In genomic region chr7:91423784-91424183, GRCm38 (mm10) we compare ENCODE assay signal across 11 mouse cellular contexts.
"Had no signal": no experiment of that assay in that cellular context is flagged by ENCODE, and none has a peak within 500 bp of the region (broad histone marks: within the 10 kb centered on the region; RNA-seq: fewer than 3 reads in every experiment).

No protein-coding gene starts in this region.

- DNase-seq: kidney, postnatal 36 days; lung, embryonic 14.5 days; lung, postnatal 10 days; lung, postnatal 4 days; midbrain, embryonic 14.5 days had no signal

- H3K9ac ChIP-seq: liver, embryonic 12.5 days; lung, embryonic 14.5 days; neural tube, embryonic 12.5 days had no signal

- H3K36me3 ChIP-seq: limb, embryonic 10.5 days; liver, embryonic 12.5 days; midbrain, embryonic 10.5 days; neural tube, embryonic 12.5 days had no signal

- H3K4me3 ChIP-seq: left cerebral cortex, adult 2 months; limb, embryonic 10.5 days; liver, embryonic 12.5 days; midbrain, embryonic 10.5 days; neural tube, embryonic 12.5 days had no signal

- H3K4me1 ChIP-seq: limb, embryonic 10.5 days; liver, embryonic 12.5 days; midbrain, embryonic 10.5 days; neural tube, embryonic 12.5 days had no signal

- H3K27me3 ChIP-seq: liver, embryonic 12.5 days; neural tube, embryonic 12.5 days had no signal

- H3K27ac ChIP-seq: left cerebral cortex, adult 2 months; limb, embryonic 10.5 days; liver, embryonic 12.5 days; midbrain, embryonic 10.5 days; neural tube, embryonic 12.5 days; stomach, postnatal 0 days had no signal

- H3K9me3 ChIP-seq: limb, embryonic 10.5 days; liver, embryonic 12.5 days; midbrain, embryonic 10.5 days; neural tube, embryonic 12.5 days had no signal

- ATAC-seq: liver, embryonic 12.5 days had no signal

- H3K4me2 ChIP-seq: liver, embryonic 12.5 days; lung, embryonic 14.5 days; neural tube, embryonic 12.5 days had no signal
